Mouse (Mus musculus): ENCODE data around the gene Csde1. TPM values are rescaled to one million over a fixed set of nuclear protein-coding genes. Genes with fewer than 3 reads are reported as not detected.

The Csde1 gene
- 456 and 468 TPM in 2 replicates for polyA plus RNA-seq (2016; fragmentation: Nextera tagmentation; extraction: Ambion mirVana)

DNA sequence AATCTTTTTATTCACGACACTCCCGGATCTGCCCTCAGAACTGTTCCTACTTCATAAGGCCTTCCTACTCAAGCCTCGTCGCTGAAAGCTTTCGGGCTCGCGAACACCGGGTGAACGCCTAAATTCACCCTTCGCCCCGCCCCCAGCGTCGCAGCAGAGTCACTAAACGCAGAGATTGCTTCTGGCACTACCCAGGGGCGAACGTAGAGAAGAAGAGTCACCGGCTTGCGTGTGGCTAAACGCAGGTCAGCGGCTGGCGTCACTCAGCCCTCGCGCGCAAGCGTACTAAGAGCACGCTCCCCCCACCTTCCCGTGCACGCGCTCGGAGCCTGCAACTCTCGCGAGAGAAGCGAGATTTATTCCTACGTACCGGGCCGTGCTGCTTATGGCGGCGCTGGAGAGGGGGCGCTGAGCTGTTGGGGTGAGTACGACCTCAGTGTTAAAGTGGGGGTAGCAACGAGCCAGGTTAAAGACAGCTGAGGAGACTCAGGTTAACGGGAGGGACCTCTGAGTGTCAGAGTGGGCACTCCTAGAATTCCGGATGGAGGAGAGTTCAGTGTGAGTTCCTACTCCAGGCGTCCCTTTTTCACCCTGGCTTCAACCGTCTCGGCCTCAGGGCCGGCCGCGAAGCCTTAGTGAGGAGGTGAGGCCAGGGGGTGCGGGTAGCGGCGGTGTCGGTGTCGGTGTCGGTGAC is at the start of gene Csde1:
Gene Csde1 (plus strand): TSS at position 178 of the 694 bp plus-strand sequence.
- under 1% methylated on average over 55 of the region's 55 CpGs for WGBS

GRCm38 (mm10) chr3:102970508-102970907 is 49.7 kb upstream of the Csde1 start:
- H3K4me1 ChIP-seq (replicated peaks): no peaks in the 10 kb centered on the region
- H3K36me3 ChIP-seq: no peaks in the 10 kb centered on the region
- H3K9me3 ChIP-seq: no peaks in the 10 kb centered on the region
- H3K9ac ChIP-seq (replicated peaks): no peak overlapping the region
- no peak overlapping the region for H3K4me2 ChIP-seq
- no peaks in the 10 kb centered on the region for H3K27me3 ChIP-seq
- WGBS: 87% methylated on average over 3 of the region's 3 CpGs
- no peak overlapping the region for H3K4me3 ChIP-seq (replicated peaks)
- H3K27ac ChIP-seq: no peak overlapping the region
- no peak for ATAC-seq (ENCODE audit: insufficient number of reproducible peaks, insufficient read depth, low FRiP score, low TSS enrichment, low read depth)

More for the DNA sequence above, at the start of gene Csde1:
- H3K27ac ChIP-seq: peak within 1 kb of the TSS; percentile 97
- H3K9me3 ChIP-seq: no peaks in the 10 kb centered on the region
- H3K4me2 ChIP-seq: peak within 1 kb of the TSS; percentile 76
- H3K36me3 ChIP-seq: peaks cover 4% of the 10 kb centered on the region; the same call in 1 of the 2 replicates
- H3K4me3 ChIP-seq (replicated peaks): peak within 1 kb of the TSS; percentile 85
- ATAC-seq (ENCODE audit: insufficient number of reproducible peaks, insufficient read depth, low FRiP score, low TSS enrichment, low read depth): peak; percentile 92
- H3K9ac ChIP-seq (replicated peaks): peak within 1 kb of the TSS; percentile 94
- H3K27me3 ChIP-seq: no peaks in the 10 kb centered on the region
- H3K4me1 ChIP-seq (replicated peaks): peaks cover 18% of the 10 kb centered on the region

- Histone ChIP-seq H3K27me3 (no peaks in the 10 kb centered on the region), H3K4me1 (replicated peaks) (no peaks in the 10 kb centered on the region), H3K36me3 (no peaks in the 10 kb centered on the region), H3K9me3 (no peaks in the 10 kb centered on the region), H3K4me3 (replicated peaks) (no peak overlapping the region), H3K4me2 (no peak overlapping the region), H3K9ac (replicated peaks) (no peak overlapping the region), H3K27ac (no peak overlapping the region)
- 84% methylated on average over 4 of the region's 4 CpGs for WGBS
- no peak for ATAC-seq (ENCODE audit: insufficient number of reproducible peaks, insufficient read depth, low FRiP score, low TSS enrichment, low read depth)
Observed at GRCm38 (mm10) chr3:102976906-102977305, 43.3 kb upstream of the Csde1 start.

DNA sequence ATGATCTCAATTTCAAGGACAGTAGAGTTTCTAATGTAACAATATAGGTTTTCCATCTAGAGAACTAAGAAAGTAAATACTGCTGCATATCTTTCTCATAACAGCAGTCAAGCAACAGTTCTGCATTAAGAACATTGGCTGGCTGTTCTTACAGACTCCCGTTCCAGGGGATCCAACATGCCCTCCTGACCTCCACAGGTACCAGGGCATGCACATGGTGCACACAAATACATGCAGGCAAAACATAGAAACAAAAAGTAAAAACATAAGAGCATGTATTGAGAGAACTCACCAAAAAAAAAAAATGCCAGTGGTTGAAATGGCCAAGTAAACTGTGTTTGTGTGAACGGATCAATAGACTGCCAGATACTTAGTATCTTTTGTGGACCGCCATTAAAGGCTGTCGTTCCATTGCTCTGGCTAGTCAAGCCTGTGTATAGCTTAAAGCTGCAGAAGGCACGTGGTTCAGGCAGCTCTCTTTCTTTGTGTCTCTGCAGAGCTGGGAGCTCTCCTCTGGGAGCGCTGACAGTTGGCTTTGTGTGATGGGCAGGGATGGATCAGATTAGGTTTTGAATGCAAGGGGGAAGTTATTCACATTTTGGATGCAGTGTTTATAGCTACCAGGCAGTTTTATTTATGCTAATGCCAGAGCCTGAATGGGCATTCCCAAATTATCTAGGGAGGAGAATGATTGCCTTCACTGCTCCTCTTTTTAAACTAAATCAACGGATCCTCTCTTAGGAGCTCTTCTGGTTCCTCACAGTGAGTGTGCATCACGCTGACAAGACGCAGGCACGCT is 40.5 kb upstream of the Csde1 start:
- Histone ChIP-seq H3K4me2 (no peak overlapping the region), H3K4me1 (replicated peaks) (no peaks in the 10 kb centered on the region), H3K9me3 (no peaks in the 10 kb centered on the region), H3K27ac (no peak overlapping the region), H3K4me3 (replicated peaks) (no peak overlapping the region), H3K36me3 (no peaks in the 10 kb centered on the region), H3K9ac (replicated peaks) (no peak overlapping the region), H3K27me3 (no peaks in the 10 kb centered on the region)
- WGBS: 57% methylated on average over 10 of the region's 10 CpGs
- ATAC-seq (ENCODE audit: insufficient number of reproducible peaks, insufficient read depth, low FRiP score, low TSS enrichment, low read depth): no peak

- Histone ChIP-seq H3K9me3 (no peaks in the 10 kb centered on the region), H3K27me3 (no peaks in the 10 kb centered on the region), H3K4me3 (replicated peaks) (no peak overlapping the region), H3K9ac (replicated peaks) (no peak overlapping the region), H3K27ac (no peak overlapping the region), H3K36me3 (no peaks in the 10 kb centered on the region), H3K4me1 (replicated peaks) (no peaks in the 10 kb centered on the region), H3K4me2 (no peak overlapping the region)
- no peak for ATAC-seq (ENCODE audit: insufficient number of reproducible peaks, insufficient read depth, low FRiP score, low TSS enrichment, low read depth)
- 67% methylated on average over 3 of the region's 3 CpGs for WGBS
Observed at GRCm38 (mm10) chr3:102980349-102980736, 39.9 kb upstream of the Csde1 start.

GRCm38 (mm10) chr3:102991041-102991440 is 29.2 kb upstream of the Csde1 start:
- Histone ChIP-seq H3K9ac (replicated peaks) (no peak overlapping the region), H3K4me1 (replicated peaks) (no peaks in the 10 kb centered on the region), H3K36me3 (no peaks in the 10 kb centered on the region), H3K27ac (no peak overlapping the region), H3K27me3 (no peaks in the 10 kb centered on the region; the same call in 1 of the 2 replicates), H3K4me3 (replicated peaks) (no peak overlapping the region), H3K4me2 (no peak overlapping the region), H3K9me3 (no peaks in the 10 kb centered on the region)
- 71% methylated on average over 8 of the region's 8 CpGs for WGBS
- no peak for ATAC-seq (ENCODE audit: insufficient number of reproducible peaks, insufficient read depth, low FRiP score, low TSS enrichment, low read depth)

- no peaks in the 10 kb centered on the region; the same call in 1 of the 2 replicates for H3K27me3 ChIP-seq
- no peak overlapping the region for H3K27ac ChIP-seq
- H3K36me3 ChIP-seq: no peaks in the 10 kb centered on the region
- H3K4me3 ChIP-seq (replicated peaks): no peak overlapping the region
- no peak for ATAC-seq (ENCODE audit: insufficient number of reproducible peaks, insufficient read depth, low FRiP score, low TSS enrichment, low read depth)
- no peak overlapping the region for H3K4me2 ChIP-seq
- WGBS: 65% methylated on average over 3 of the region's 3 CpGs
- H3K9me3 ChIP-seq: no peaks in the 10 kb centered on the region
- no peak overlapping the region for H3K9ac ChIP-seq (replicated peaks)
- peaks cover 14% of the 10 kb centered on the region for H3K4me1 ChIP-seq (replicated peaks)
Observed at GRCm38 (mm10) chr3:102992936-102993335, 27.3 kb upstream of the Csde1 start.

DNA sequence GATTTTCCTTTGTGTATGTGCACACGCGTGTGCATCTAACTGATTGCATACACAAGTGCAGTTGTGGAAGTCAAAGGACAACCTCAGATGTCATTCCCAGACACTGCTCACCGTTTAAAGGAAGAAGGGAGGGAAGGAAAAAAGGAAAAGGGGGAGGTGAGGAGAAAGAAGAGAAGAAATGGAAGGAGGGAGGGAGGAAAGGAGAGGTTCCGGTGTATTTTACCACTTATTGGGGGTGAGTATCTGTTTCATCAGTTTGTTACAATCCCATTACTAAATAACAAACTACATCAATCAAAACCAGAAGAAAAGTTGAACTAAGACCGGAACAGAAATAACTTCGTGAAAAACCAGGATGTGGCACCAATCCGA is 25.0 kb upstream of the Csde1 start:
- peak; percentile 20; the same call in 1 of the 2 replicates for ATAC-seq (ENCODE audit: insufficient number of reproducible peaks, insufficient read depth, low FRiP score, low TSS enrichment, low read depth)
- peaks cover 14% of the 10 kb centered on the region for H3K4me1 ChIP-seq (replicated peaks)
- peak overlapping the region; percentile 76 for H3K4me3 ChIP-seq (replicated peaks)
- H3K9ac ChIP-seq (replicated peaks): no peak overlapping the region
- peaks cover 22% of the 10 kb centered on the region for H3K36me3 ChIP-seq
- H3K27me3 ChIP-seq: no peaks in the 10 kb centered on the region; the same call in 1 of the 2 replicates
- 0 out of 2 replicates have a peak, but pooled peaks cover under 1% of the 10 kb centered on the region for H3K9me3 ChIP-seq
- WGBS: 53% methylated on average over 7 of the region's 7 CpGs
- H3K27ac ChIP-seq: peak overlapping the region; percentile 90; the same call in 1 of the 2 replicates
- peak overlapping the region; percentile 68 for H3K4me2 ChIP-seq

DNA sequence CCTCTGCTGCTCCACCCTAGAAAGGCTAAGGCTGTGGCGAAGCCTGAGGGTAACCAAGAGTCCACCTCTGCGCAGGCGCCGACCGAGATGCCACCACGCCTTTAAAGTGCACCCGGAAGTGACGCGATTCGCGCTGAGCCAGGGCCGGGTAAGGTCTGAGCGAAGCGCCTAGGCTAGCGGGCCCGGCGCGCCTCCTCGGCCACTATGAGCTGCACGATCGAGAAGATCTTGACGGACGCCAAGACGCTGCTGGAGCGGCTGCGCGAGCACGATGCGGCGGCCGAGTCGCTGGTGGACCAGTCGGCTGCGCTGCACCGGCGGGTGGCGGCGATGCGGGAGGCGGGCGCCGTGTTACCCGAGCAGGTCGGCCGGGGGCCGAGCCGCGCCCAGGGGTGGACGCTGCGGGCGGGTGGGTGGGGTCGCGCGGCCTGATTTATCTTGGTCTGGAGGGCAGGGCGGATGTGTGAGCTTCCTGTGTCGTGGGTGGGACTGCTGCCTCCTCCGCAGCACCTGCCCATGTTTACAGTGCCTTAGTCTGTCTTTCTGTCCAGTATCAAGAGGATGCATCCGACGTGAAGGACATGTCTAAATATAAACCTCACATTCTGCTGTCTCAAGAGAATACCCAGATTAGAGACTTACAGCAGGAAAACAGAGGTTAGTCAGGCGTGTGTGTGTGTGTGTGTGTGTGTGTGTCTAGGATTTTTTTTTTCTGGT is 24.5 kb upstream of the Csde1 start, which contains the start of gene Sike1:
Gene Sike1 (plus strand): TSS at position 104 of the 717 bp plus-strand sequence.
- Histone ChIP-seq H3K4me1 (replicated peaks) (peaks cover 14% of the 10 kb centered on the region), H3K27ac (peak within 1 kb of the TSS; percentile 90), H3K9ac (replicated peaks) (peak within 1 kb of the TSS; percentile 87), H3K4me3 (replicated peaks) (peak within 1 kb of the TSS; percentile 76), H3K27me3 (no peaks in the 10 kb centered on the region; the same call in 1 of the 2 replicates), H3K36me3 (peaks cover 28% of the 10 kb centered on the region), H3K9me3 (0 out of 2 replicates have a peak, but pooled peaks cover 4% of the 10 kb centered on the region), H3K4me2 (peak within 1 kb of the TSS; percentile 68)
- under 1% methylated on average over 60 of the region's 60 CpGs for WGBS
- ATAC-seq (ENCODE audit: insufficient number of reproducible peaks, insufficient read depth, low FRiP score, low TSS enrichment, low read depth): peak; percentile 96

GRCm38 (mm10) chr3:102997036-102997435 is 23.2 kb upstream of the Csde1 start:
- Histone ChIP-seq H3K4me2 (no peak overlapping the region), H3K36me3 (peaks cover 38% of the 10 kb centered on the region), H3K27ac (no peak overlapping the region), H3K4me3 (replicated peaks) (no peak overlapping the region), H3K27me3 (no peaks in the 10 kb centered on the region; the same call in 1 of the 2 replicates), H3K9ac (replicated peaks) (no peak overlapping the region), H3K4me1 (replicated peaks) (peaks cover 14% of the 10 kb centered on the region), H3K9me3 (0 out of 2 replicates have a peak, but pooled peaks cover 4% of the 10 kb centered on the region)
- WGBS: 67% methylated on average over 10 of the region's 10 CpGs
- no peak for ATAC-seq (ENCODE audit: insufficient number of reproducible peaks, insufficient read depth, low FRiP score, low TSS enrichment, low read depth)
